Mouse (Mus musculus) kidney, adult 2 months (tissue): ENCODE results near the gene Fsd2.

Experiments used
- CTCF ChIP-seq: fragments of 200-500 bp; conservative IDR thresholded peaks from 2 replicates; pipeline ENCODE4 v1.5.1; 2011; ENCODE audit warnings: low read depth, mild to moderate bottlenecking, control low read depth, low read length, moderate library complexity, mixed read lengths; ENCODE audit not compliant: insufficient read depth, insufficient read length
- POLR2A ChIP-seq: fragments of 200-500 bp; IDR thresholded peaks from one replicate; pipeline ENCODE4 v1.6.1; 2011; ENCODE audit warnings: low read depth, low read length, control low read depth

GRCm38 (mm10) chr7:81585326-81585725 is 18.6 kb upstream of the Fsd2 start:
- TF ChIP-seq CTCF (no peak), POLR2A (no peak)
